Mouse (Mus musculus): ENCODE measurements at regions not wholly inside any gene's neighbourhood (a gene's known extent, or its start where the extent isn't known, plus 50 kb on each side); places are given as distances from the start of the nearest gene placed in this dataset.

DNA sequence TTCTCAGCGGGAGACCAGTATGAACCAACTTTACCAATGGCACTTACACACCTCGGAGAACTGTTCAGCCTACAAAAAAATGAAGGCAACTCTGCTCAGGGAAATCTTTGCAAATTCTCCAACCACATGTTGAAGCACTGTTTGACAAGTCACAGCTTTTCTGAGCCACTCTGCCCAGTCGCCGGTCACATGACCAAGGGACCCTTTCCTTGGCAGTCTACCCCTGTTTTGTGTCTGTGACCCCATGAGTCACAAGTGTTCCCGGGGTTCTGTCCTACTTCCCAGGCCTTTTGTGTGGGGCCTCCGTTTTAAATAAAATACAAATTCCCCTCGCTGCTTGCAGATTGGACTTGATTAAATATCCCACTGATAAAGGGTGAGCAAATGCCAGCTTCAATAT is 323.5 kb upstream of the Mgmt start:
- Histone ChIP-seq H3K27me3 (ENCODE audit: low read depth, poor library complexity, severe bottlenecking) (peaks cover 66% of the 10 kb centered on the region), H3K4me3 (no peak overlapping the region), H3K36me3 (no peaks in the 10 kb centered on the region), H3K9me3 (replicated peaks) (no peaks in the 10 kb centered on the region), H3K4me1 (peaks cover 6% of the 10 kb centered on the region; the same call in 1 of the 2 replicates), H3K27ac (replicated peaks) (no peak overlapping the region)
- WGBS: 46% methylated on average over 7 of the region's 7 CpGs
- DNase-seq (ENCODE audit: low spot score): no peak

DNA sequence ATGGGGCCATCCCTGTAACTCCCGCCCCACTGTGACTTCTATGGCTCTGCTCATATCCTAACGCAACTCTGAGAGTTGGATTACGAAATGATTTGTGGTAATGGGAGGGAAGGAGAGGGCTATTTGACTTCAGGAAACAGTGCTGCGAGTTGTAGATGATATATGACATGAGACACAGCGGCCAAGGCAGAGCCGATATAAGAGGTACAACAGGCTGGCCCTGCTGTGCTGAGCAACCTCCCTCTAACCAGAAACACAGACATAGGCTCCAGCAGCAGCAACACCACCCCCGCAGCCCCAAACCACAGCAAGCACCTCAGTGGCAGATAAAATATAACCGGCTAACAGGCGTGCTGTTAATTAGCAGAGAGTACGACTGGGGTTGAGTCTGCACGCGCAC is 312.5 kb upstream of the Mgmt start:
- Histone ChIP-seq H3K4me3 (no peak overlapping the region), H3K36me3 (no peaks in the 10 kb centered on the region), H3K27ac (replicated peaks) (no peak overlapping the region), H3K4me1 (peaks cover 11% of the 10 kb centered on the region), H3K27me3 (ENCODE audit: low read depth, poor library complexity, severe bottlenecking) (peaks cover 65% of the 10 kb centered on the region), H3K9me3 (replicated peaks) (0 out of 2 replicates have a peak, but pooled peaks cover 2% of the 10 kb centered on the region)
- DNase-seq (ENCODE audit: low spot score): no peak
- 76% methylated on average over 12 of the region's 12 CpGs for WGBS

DNA sequence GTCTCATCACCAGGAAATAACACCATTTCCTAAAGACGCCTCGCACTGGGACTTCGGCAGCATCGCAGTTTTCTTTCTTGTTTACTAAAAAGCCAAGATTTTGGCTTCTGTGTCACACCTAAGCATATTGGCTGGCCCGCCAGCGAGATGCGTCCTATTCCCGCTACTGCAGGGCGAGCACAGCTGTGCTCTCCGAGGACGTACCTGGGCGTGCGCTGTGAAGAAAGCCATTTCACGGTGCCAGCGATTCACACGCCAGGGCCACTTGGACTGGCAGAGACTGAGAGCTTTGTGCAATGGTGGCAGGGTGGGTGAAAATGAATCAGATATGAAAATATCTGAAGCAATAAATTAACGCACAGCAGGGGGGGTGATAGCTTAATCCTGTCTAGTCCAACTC is 310.1 kb upstream of the Mgmt start:
- Histone ChIP-seq H3K36me3 (no peaks in the 10 kb centered on the region), H3K27ac (replicated peaks) (no peak overlapping the region), H3K9me3 (replicated peaks) (no peaks in the 10 kb centered on the region), H3K4me1 (peaks cover 11% of the 10 kb centered on the region), H3K4me3 (no peak overlapping the region), H3K27me3 (ENCODE audit: low read depth, poor library complexity, severe bottlenecking) (peaks cover 66% of the 10 kb centered on the region)
- 83% methylated on average over 17 of the region's 17 CpGs for WGBS
- DNase-seq (ENCODE audit: low spot score): no peak

DNA sequence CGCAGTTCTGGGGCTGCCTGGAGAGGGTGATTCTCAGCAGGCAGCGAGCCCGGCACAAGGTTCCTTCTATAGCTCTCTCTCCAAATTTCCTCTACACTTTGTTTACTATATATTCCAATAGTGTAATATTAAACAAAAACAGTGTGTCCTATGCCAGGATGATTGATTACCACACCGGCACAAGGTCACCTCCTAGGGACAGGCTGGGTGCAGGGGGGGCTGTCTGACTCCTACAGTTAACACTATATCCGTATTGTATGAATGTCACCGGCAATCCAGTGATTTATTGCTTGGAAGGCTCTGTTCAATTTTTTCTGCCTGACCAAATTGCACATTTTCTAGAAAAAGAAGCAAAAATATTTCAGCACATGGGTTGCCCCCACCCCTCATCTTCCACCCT is 305.9 kb upstream of the Mgmt start:
- DNase-seq (ENCODE audit: low spot score): no peak
- Histone ChIP-seq H3K9me3 (replicated peaks) (no peaks in the 10 kb centered on the region), H3K4me1 (no peaks in the 10 kb centered on the region), H3K36me3 (no peaks in the 10 kb centered on the region), H3K27me3 (ENCODE audit: low read depth, poor library complexity, severe bottlenecking) (peaks cover 33% of the 10 kb centered on the region), H3K4me3 (no peak overlapping the region), H3K27ac (replicated peaks) (no peak overlapping the region)
- 94% methylated on average over 6 of the region's 6 CpGs for WGBS

DNA sequence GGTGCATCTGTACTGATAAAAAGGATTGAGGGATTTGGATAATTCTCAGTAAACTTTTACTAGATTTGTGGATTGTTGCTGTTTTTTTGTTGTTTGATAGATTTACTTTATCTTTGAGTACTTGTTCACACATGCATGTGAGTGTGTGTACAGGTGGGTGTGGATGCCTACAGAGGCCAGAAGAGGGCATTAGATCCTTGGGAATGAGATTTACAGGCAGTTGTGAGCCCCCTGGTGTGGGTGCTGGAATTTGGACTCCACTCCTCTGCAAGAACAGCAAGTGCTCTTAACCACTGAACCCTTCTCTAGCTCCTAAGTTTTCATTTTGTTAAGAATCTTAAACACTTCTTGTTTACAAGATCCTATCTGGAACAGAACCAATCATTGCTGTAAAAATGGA is 303.5 kb upstream of the Mgmt start:
- Histone ChIP-seq H3K9me3 (replicated peaks) (no peaks in the 10 kb centered on the region), H3K4me3 (no peak overlapping the region), H3K27me3 (ENCODE audit: low read depth, poor library complexity, severe bottlenecking) (0 out of 2 replicates have a peak, but pooled peaks cover 10% of the 10 kb centered on the region), H3K4me1 (no peaks in the 10 kb centered on the region), H3K36me3 (no peaks in the 10 kb centered on the region), H3K27ac (replicated peaks) (no peak overlapping the region)
- no peak for DNase-seq (ENCODE audit: low spot score)

DNA sequence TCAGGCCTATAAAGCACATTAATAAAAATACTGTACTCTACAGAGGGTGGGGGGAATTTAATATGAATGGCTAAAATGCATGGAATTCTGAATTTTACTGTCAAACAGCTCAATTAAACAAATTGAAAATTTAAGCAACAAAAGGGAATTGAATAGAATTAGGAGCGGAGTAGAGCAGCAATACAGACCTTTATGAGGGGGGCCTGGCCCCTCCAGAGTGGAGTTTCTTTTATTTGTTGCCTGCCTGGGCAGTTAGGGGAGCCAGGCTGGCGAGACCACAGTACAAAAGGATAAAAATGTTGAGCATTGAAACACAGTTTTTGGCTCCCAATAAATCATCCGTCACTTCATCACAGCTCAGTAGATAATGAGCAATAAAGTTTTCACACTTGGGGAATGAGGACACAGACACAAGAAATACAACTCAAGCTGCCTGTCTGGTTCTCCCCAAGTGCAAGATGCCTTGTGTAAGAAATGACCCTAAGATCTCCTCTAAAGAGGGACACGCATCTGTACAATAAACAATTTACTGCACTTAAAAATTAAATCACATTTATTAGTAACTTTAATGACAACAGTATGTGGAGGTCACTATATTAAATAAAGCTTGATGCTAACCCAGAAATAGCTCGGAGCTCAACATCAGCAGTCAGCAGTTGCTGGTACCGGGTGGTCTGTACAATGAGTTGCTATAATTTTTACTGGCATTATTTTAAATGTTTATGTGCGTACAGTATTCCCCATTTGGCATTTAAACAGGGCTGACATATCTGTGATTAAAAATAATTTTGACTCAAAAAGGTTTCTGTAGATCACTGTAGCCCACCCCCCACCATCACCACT is 286.9 kb upstream of the Mgmt start:
- DNase-seq (ENCODE audit: low spot score): no peak
- Histone ChIP-seq H3K27me3 (ENCODE audit: low read depth, poor library complexity, severe bottlenecking) (no peaks in the 10 kb centered on the region), H3K27ac (replicated peaks) (no peak overlapping the region), H3K9me3 (replicated peaks) (no peaks in the 10 kb centered on the region), H3K36me3 (no peaks in the 10 kb centered on the region), H3K4me1 (no peaks in the 10 kb centered on the region), H3K4me3 (no peak overlapping the region)
- 89% methylated on average over 7 of the region's 7 CpGs for WGBS

DNA sequence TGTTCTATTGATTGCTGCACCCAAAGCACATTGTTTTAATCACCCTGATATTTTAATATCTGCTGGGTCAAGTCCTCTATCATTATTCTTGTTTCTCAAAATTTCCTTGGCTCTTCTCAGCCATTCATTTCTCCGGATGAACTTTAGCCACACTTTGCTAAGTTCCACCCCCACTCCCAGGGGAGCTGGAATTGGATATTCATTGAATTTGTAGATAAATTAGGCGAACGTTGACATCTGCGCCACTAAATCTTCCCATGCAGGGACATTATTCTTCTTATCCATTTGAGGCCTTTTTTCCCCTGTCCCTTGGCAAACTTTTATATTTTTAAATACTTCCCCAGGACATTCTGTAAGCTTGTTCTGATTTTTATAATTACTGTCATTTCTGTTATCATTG is 280.9 kb upstream of the Mgmt start:
- Histone ChIP-seq H3K36me3 (no peaks in the 10 kb centered on the region), H3K27me3 (ENCODE audit: low read depth, poor library complexity, severe bottlenecking) (no peaks in the 10 kb centered on the region), H3K4me3 (no peak overlapping the region), H3K27ac (replicated peaks) (no peak overlapping the region), H3K4me1 (no peaks in the 10 kb centered on the region), H3K9me3 (replicated peaks) (no peaks in the 10 kb centered on the region)
- DNase-seq (ENCODE audit: low spot score): no peak
- WGBS: 81% methylated on average over 4 of the region's 4 CpGs

DNA sequence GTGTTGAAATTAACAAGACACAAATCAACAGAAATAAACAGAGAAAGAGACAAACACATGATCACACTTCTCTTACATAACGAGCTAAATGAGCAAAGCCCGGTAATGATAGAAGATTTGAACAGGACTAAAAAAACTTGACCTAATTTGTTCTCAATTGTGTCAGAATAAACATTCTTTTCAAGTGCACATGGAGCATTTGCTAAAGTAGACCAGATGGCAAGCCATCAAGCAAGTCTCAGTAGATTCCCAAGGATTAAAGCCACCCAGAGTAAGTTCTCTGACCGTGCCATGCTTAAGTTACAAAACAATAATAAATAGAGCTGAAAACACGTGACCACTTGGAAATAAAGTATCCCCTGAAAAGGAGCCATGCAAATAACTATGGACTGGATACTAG is 269.9 kb upstream of the Mgmt start:
- H3K4me1 ChIP-seq: peaks cover 4% of the 10 kb centered on the region; the same call in 1 of the 2 replicates
- no peak for DNase-seq (ENCODE audit: low spot score)
- no peak overlapping the region for H3K27ac ChIP-seq (replicated peaks)
- no peaks in the 10 kb centered on the region; the same call in 1 of the 2 replicates for H3K27me3 ChIP-seq (ENCODE audit: low read depth, poor library complexity, severe bottlenecking)
- H3K36me3 ChIP-seq: no peaks in the 10 kb centered on the region
- H3K9me3 ChIP-seq (replicated peaks): no peaks in the 10 kb centered on the region
- 63% methylated on average over 4 of the region's 4 CpGs for WGBS
- H3K4me3 ChIP-seq: no peak overlapping the region

DNA sequence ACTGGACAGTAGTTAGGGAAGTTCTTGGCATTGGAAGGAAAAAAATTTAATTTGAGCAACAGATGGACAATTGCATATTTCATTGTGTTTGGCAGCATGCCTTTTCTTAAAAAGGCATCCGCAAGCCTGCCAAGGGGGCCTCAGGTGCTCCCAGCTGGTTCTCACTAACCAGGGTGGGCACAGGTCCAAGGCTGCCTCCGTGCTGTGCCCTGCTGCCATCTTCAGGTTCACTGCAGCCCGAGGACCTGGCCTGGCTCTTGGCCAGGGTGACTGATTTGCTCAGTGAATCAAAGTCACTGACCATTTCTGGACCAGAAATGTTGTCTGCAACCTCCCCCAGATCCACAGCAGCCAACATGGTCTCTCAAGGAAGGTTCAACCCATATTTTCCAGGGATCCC is 263.3 kb upstream of the Mgmt start:
- 86% methylated on average over 3 of the region's 3 CpGs for WGBS
- H3K9me3 ChIP-seq (replicated peaks): no peaks in the 10 kb centered on the region
- no peaks in the 10 kb centered on the region for H3K36me3 ChIP-seq
- no peak overlapping the region for H3K27ac ChIP-seq (replicated peaks)
- no peak overlapping the region for H3K4me3 ChIP-seq
- no peak for DNase-seq (ENCODE audit: low spot score)
- 0 out of 2 replicates have a peak, but pooled peaks cover 4% of the 10 kb centered on the region for H3K4me1 ChIP-seq
- 0 out of 2 replicates have a peak, but pooled peaks cover 5% of the 10 kb centered on the region for H3K27me3 ChIP-seq (ENCODE audit: low read depth, poor library complexity, severe bottlenecking)

DNA sequence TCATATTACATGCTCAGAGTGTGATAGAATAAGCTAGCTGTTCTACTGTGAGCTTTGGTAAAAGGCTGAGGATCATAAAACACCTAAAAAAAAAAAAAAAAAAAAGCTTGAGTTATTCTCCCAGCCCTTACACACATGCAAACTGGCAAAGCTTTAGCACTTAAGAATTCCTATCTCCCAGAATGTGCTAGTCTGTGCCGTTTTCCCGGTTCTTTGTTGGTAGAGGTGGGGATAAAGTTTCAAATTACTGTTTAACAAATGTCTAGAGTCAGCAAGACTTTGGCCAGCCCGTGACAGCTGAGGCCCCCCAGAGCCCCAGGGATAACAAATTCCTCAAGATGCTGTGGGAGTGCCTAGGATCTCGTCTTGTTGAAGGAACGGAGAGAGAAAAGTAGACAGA is 254.3 kb upstream of the Mgmt start:
- no peak for DNase-seq (ENCODE audit: low spot score)

DNA sequence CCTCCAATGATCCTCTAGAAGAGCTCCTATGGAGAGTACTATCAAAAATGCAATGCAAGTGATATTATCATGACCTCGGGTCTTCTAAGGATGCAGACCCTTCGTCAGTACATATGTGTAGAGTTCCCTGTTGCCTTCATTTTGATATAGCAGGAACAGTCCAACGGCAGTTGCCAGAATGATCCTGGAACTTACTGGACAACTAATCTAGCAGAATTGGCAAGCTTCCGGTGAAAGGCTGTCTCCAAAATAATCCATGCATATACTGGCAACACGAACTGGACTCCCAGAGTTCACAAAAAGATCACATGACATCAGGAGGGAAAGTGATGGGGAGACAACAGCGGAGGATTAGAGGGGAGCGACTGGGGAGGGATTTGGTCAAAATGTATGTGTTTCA is 253.6 kb upstream of the Mgmt start:
- DNase-seq (ENCODE audit: low spot score): no peak
- WGBS: 90% methylated on average over 7 of the region's 7 CpGs
- H3K4me3 ChIP-seq: no peak overlapping the region
- H3K36me3 ChIP-seq: no peaks in the 10 kb centered on the region
- H3K4me1 ChIP-seq: 0 out of 2 replicates have a peak, but pooled peaks cover 3% of the 10 kb centered on the region
- H3K27ac ChIP-seq (replicated peaks): no peak overlapping the region
- H3K27me3 ChIP-seq (ENCODE audit: low read depth, poor library complexity, severe bottlenecking): no peaks in the 10 kb centered on the region
- no peaks in the 10 kb centered on the region for H3K9me3 ChIP-seq (replicated peaks)

More for the DNA sequence above, 254.3 kb upstream of the Mgmt start:
- 34% methylated on average over 5 of the region's 5 CpGs for WGBS
- Histone ChIP-seq H3K36me3 (no peaks in the 10 kb centered on the region), H3K27me3 (ENCODE audit: low read depth, poor library complexity, severe bottlenecking) (no peaks in the 10 kb centered on the region), H3K4me3 (no peak overlapping the region), H3K4me1 (0 out of 2 replicates have a peak, but pooled peaks cover 3% of the 10 kb centered on the region), H3K27ac (replicated peaks) (no peak overlapping the region), H3K9me3 (replicated peaks) (no peaks in the 10 kb centered on the region)

DNA sequence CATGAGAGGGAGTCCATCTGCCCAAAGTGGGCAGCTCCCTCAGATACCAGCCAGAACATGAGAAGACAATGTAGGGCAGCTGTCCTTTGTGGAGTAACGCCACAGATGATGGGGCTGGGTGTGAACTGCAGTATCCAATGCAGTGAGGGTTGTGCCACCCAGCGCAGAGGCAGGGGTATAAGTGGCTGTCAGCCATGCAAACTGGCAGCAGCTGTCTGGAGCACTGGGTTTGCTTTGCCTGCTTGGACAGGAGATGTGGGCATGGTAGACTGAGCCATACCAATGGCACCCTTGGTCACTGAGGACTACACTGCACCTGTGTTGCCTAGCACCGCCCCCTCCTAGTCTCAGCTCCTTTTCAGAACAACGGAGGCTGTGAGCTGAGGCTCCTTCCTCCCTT is 244.6 kb upstream of the Mgmt start:
- 88% methylated on average over 4 of the region's 4 CpGs for WGBS
- Histone ChIP-seq H3K27me3 (ENCODE audit: low read depth, poor library complexity, severe bottlenecking) (no peaks in the 10 kb centered on the region), H3K27ac (replicated peaks) (no peak overlapping the region), H3K36me3 (no peaks in the 10 kb centered on the region), H3K9me3 (replicated peaks) (no peaks in the 10 kb centered on the region), H3K4me3 (no peak overlapping the region), H3K4me1 (no peaks in the 10 kb centered on the region)
- no peak for DNase-seq (ENCODE audit: low spot score)

DNA sequence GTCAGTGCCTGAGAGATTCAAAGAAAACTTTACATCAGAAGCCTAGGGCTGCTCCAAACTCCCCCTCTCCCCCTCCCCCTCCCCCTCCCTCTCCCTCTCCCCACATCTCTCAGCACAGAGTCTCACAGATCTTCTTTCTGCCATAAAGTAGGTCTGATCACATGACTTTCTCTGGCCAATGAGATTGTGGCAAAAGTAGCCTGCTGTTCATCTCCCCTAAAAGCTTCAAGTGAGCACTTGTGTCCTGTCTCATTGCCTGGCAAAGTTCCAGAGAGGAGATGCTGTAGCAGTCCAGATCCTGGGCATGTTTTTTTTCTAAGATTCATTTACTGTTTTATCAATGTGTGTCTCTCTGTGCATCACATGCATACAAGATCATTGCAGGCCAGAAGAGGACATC is 234.5 kb upstream of the Mgmt start:
- Histone ChIP-seq H3K36me3 (no peaks in the 10 kb centered on the region), H3K9me3 (replicated peaks) (no peaks in the 10 kb centered on the region), H3K27ac (replicated peaks) (no peak overlapping the region), H3K27me3 (ENCODE audit: low read depth, poor library complexity, severe bottlenecking) (peaks cover 49% of the 10 kb centered on the region), H3K4me3 (no peak overlapping the region), H3K4me1 (peaks cover 5% of the 10 kb centered on the region)
- no peak for DNase-seq (ENCODE audit: low spot score)
